Mouse (Mus musculus) layer of hippocampus, postnatal 10 days (tissue): ENCODE data around the gene Gm10309. TPM values are rescaled to one million over a fixed set of nuclear protein-coding genes. Genes with fewer than 3 reads are reported as not detected.

Experiments
- total RNA-seq, 2 experiments: library from RNA; stranded (reverse); gene quantifications; 2 replicates each; pipeline ENCODE4 v1.2.3; 2021

The Gm10309 gene
- total RNA-seq, 2 experiments from 2014 or later, result not detected

Other genes starting within 250 kb of the Gm10309 start
- 10 to 100 TPM; 86.1 to 91.6 TPM for gene Epas1, start 248.5 kb upstream of the Gm10309 start, total RNA-seq